Mouse (Mus musculus): ENCODE data around the gene Kank3.

Gene Kank3

GRCm38 (mm10) chr17:33810334-33811141 is at the start of gene Kank3:
TSS of gene Kank3 (plus strand) at chr17:33810519.
- peak; percentile 97 for DNase-seq (ENCODE audit: low read depth)

DNA sequence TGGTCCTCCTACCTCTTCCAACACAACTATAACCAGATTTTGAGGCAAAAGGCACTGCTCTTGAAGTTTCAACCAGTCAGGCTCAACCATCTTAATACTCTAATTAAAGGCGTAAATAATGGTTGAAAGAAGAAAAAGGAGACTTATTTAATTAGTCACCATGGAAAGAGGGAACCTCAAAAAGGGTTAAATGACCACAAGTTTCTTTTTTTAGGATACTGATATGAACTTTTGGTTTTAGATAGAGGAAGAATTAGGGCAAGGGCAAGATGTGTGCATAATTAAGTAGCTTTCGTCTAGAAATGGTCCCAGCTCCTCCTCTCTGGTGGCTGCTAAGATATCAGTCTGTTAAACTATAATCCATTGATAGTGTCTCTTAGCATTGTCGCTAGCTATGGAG is 43.9 kb upstream of the Kank3 start:
- no peak for DNase-seq (ENCODE audit: low read depth)

DNA sequence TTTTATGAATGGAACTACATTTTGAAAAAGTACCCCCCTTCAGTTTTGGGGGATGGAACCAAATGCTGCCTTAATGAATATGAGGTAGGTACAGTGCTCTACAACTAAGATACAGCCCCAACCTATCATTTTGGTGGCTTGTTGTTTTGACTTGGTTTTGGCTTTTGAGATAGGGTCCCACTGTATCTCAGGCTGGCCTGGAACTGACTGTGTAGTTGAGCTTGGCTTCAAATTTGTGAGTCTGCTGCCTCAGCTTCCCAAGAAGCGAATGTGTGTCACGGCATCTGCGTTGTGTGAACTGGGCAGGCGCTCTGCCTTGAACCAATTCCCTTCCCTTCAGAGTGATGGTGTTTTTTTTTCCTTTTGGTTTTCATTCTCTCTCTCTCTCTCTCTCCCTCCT is 38.7 kb upstream of the Kank3 start:
- no peak for DNase-seq (ENCODE audit: low read depth)

DNA sequence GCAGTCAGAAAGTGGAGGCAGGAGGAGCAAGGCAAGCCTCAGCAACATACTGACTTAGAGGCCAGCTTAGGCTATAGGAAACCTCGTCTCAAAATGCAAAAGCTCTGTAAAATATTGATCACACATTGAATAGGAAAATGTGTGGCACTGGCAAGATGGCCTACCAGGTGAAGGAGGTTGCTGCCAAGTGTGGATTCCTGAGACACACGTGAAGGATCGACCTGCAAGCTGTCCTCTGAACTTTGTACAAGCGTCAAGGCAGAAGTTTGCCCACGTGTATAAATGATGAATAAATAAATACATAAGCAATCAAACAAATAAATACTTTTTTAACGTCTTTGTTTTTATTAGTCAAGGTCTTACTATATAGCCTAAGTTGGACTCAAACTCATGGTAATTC is 36.9 kb upstream of the Kank3 start:
- no peak for DNase-seq (ENCODE audit: low read depth)

- no peak for DNase-seq (ENCODE audit: low read depth)
These were observed 36.3 kb upstream of the Kank3 start for GRCm38 (mm10) chr17:33773871-33774572.

GRCm38 (mm10) chr17:33774573-33775155 is 35.7 kb upstream of the Kank3 start:
- no peak for DNase-seq (ENCODE audit: low read depth)

GRCm38 (mm10) chr17:33775287-33775686 is 35.0 kb upstream of the Kank3 start:
- DNase-seq (ENCODE audit: low read depth): no peak

- DNase-seq (ENCODE audit: low read depth): no peak
These were observed 30.9 kb upstream of the Kank3 start for GRCm38 (mm10) chr17:33779271-33779966.

DNA sequence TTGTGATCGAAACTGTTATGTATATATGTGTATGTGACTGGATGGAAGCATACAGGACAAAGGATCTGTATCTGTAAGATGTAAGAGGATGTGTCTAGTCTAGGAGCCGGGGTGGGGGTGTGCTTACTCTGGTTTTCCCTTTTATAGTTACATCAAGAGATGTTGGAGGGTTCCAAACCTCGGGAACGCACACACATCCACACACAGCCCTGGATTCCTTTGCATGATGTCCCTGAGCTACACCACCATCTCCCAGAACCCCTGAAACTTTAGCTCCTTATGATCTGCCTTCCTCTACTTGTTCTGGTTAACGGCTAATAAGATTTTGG is 30.4 kb upstream of the Kank3 start:
- DNase-seq (ENCODE audit: low read depth): no peak

DNA sequence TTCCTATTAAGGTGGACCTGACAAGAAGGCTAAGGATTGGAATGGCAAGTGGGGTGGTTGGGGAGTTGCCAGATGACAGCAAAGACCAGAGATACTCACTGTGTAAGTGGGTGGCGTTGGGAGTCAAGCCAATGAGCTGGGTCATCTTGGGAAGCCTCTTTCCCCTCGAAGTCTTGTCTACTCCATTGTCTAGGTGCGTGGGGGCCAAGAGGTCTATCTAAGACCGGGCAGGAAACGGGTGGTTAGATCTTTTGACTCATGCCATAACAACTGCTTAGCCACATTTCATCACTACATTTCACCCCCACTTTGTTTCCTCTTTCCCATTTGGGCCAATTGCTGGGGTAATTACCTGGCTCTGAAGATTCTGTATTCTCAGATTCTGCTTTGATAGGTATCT is 29.9 kb upstream of the Kank3 start:
- peak; percentile 74 for DNase-seq (ENCODE audit: low read depth)

DNA sequence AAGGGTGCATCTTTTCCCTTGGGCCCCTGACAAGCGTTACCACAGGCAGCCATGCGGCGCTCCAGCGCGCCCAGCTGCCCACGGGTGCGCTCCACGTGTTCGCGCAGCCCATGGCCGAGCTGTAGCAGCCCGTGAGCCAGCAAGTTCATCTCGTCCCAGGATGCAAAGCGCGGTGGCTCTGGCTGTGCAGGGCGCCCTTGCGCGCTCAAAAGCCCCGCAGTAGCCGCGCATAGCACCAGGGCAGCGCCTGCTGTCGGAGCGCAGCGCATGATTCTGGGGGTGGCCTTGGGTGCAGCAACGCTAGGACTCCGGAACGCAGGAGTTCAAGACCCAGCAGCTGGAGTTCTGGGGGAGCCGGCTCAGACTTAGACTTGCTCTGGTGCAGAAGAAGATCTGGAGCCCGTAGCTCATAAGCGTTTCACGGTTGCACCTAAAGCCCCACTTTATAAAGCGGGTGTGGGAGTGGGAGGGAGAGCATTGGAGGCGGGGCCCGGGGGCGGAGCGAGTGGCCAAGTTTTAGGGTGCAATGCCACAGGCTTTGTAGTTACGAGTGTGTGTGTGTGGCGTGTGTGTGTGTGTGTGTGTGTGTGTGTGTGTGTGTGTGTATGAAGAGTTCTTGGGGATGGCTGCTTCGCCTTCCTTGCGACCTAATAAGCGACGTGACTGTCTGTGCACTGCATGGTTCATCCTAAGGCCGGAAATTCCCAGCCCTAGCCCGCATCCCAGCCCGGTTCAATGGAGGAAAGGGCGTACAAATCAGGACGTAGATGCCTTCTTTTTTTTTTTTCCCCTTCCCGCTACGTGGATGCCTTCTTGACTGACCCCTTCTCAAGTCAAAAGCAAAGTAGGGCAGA is 29.0 kb upstream of the Kank3 start, which contains the start of gene Angptl4:
Gene Angptl4 (minus strand): TSS at position 707 of the 854 bp plus-strand sequence.
- peak; percentile 77 for DNase-seq (ENCODE audit: low read depth)

DNA sequence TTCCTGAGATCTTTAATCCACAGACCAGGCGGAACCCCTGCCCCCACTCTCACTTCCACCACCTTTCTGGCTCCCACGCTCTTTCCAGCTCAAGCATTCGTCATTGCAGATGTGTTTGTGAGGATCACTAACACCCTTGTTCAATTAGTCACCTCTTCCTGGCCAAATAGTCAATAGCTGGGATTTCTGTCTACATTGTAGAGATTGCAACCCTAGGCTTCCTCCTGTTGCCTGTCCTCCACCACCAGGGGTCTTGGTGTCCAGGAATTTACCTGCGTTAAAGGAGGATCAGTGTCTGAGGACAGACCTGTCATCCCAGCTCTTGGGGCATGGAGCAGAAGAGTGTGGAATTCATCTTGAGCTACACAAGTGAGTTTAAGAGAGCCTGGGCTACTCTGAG is 28.3 kb upstream of the Kank3 start:
- DNase-seq (ENCODE audit: low read depth): peak; percentile 45

DNA sequence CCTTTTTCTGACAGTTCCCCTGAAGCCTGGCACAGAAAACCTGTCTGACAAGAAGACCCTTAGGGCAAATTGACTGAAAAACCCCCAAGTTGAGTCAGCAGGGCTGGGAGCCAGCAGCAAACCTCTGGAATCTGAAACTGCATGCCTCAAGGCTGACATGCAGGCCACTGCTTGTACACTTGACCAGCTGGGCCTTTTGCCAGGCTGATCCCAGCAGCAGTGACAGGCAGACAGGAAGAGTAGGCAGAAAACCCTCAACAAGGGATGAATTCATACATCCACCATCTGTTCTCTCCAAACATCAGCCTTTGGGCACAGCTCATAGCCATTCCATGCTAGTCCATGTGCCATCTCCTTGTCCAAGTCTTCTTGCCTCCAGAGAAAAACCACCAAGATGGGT is 26.9 kb upstream of the Kank3 start:
- DNase-seq (ENCODE audit: low read depth): no peak

DNA sequence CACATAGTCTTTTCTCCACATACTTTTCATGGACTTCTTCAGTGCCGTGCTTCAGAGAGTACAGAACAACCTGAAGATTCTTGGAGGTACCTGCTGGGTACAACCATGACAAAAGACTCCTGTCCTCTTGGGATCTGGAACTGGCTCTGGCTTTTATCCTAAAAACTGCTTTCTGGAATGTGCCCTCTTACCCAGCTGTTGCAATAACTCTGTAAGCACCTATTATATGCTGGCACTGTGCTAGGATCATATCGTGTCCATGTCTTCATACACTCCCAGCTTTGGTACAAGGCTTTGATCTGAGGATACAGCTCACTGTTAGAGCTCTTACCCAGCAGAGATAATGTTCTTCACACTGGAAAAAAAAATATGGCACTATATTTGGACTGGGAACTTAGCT is 25.4 kb upstream of the Kank3 start:
- no peak for DNase-seq (ENCODE audit: low read depth)

GRCm38 (mm10) chr17:33786375-33786774 is 23.9 kb upstream of the Kank3 start:
- DNase-seq (ENCODE audit: low read depth): no peak

DNA sequence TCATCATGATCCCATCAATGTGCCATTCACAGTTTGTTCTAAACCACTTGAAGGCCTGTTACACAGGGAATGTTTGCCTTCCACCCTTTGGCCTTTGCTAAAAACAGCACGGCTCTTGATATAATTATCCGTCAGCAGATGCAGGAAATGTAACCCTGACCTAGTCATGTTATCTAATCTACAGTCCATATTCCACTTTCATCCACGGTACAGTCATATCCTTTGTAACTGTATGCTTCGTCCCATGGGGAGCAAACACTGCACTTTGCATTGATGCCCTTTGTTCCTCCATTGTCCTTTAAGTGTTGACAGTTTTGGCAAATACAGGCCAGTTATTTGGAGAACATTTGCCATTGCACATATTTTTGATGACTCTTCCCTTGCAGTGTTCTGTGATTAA is 21.6 kb upstream of the Kank3 start:
- no peak for DNase-seq (ENCODE audit: low read depth)

DNA sequence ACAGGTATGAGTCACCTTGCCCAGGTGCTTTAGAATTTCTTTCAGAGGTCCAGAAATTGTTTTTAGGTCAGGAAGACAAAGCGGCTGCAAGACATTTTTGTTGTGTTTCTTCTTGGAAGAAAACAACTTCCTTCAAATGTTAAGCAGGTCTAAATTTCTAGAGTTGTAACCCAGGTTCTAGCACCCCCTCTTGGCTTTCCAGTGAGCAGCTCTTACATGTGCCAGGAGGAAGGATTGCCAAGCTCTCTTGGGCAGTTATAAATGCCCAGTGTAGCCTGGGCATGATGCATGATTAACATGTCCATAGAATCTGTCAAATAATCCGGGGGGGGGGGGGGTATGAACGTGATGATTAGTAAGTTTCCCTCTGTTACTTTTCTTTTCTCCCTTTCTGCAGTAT is 12.0 kb upstream of the Kank3 start:
- no peak for DNase-seq (ENCODE audit: low read depth)

DNA sequence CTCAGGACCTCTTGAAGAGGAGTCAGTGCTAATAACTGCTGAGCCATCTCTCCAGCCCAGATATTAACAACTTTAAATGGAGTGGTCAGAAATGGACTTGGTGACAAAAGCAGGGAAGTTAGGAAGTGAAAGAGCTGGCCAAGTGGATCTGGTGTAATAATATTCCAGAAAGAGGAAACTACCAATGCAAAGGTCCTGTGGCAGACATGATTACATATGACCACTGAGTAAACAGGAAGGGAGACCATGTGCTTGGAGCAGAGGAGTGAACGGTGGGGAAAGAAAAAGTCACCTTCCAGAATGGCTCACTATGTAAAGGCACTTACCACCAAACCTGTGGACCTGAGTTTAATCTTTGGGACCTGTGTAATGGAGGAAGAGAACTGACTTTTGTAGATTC is 11.0 kb upstream of the Kank3 start:
- no peak for DNase-seq (ENCODE audit: low read depth)

DNA sequence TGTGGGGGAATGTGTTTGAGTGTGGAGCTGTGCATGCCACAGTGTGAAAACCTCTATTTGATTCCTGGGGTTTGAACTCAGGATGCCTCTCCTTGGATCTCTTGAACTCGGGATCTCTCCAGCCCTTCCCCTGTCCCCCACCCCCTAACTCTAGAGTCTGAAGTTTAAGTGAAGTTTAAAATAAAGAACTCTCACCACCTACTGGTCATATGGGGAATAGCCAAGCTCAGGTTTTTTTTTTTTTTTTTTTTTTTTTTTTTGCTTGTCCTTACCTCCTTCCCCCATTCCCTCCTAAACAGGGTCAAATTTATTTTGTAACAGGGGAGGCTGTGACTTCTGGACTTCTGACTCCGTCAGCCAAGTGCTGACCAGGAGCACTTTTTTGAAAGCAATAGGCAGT is 8.1 kb upstream of the Kank3 start:
- peak; percentile 73 for DNase-seq (ENCODE audit: low read depth)

DNA sequence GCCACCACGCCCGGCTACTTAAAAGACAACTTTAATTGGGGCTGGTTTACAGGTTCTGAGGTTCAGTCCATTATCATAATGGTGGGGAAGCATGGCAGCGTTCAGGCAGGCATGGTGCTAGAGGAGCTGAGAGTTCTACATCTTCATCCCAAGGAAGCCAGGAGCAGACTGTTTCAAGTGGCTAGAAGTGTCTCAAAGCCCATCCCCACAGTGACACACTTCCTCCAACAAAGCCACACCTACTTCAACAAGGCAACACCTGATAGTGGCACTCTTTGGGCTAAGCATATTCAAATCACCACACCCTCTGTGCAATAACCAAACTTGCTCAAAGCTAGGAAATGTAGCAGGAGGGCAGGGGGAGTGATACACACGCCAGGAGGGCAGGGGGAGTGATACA is 6.1 kb upstream of the Kank3 start:
- no peak for DNase-seq (ENCODE audit: low read depth)

- DNase-seq (ENCODE audit: low read depth): no peak
These were observed 5.6 kb upstream of the Kank3 start for GRCm38 (mm10) chr17:33804745-33805144.

All from induced T-regulatory cell, adult 2 months (primary cell).